Mouse (Mus musculus): ENCODE measurements around the gene Tle3.
A peak's percentile ranks its signal among the peaks of the same experiment; 100 is the strongest.

The Tle3 gene

GRCm38 (mm10) chr9:61358933-61359332, 13.2 kb upstream of the Tle3 start:
- DNase-seq (ENCODE audit: low spot score) = no peak

GRCm38 (mm10) chr9:61359741-61360140, 12.4 kb upstream of the Tle3 start:
- no peak for DNase-seq (ENCODE audit: low spot score)

- DNase-seq (ENCODE audit: low spot score) = no peak
Observed at GRCm38 (mm10) chr9:61360163-61360562, 12.0 kb upstream of the Tle3 start.

- DNase-seq (ENCODE audit: low spot score) = no peak
Observed at GRCm38 (mm10) chr9:61360727-61361631, 11.2 kb upstream of the Tle3 start.

GRCm38 (mm10) chr9:61363194-61363593, 9.0 kb upstream of the Tle3 start:
- no peak for DNase-seq (ENCODE audit: low spot score)

- no peak for DNase-seq (ENCODE audit: low spot score)
Observed at GRCm38 (mm10) chr9:61366108-61366507, 6.1 kb upstream of the Tle3 start.

- no peak for DNase-seq (ENCODE audit: low spot score)
Observed at GRCm38 (mm10) chr9:61367156-61367555, 5.0 kb upstream of the Tle3 start.

GRCm38 (mm10) chr9:61367857-61368566, 4.2 kb upstream of the Tle3 start:
- no peak for DNase-seq (ENCODE audit: low spot score)

- DNase-seq (ENCODE audit: low spot score) = no peak
Observed at GRCm38 (mm10) chr9:61368567-61369240, 3.5 kb upstream of the Tle3 start.

GRCm38 (mm10) chr9:61369316-61370273, 2.6 kb upstream of the Tle3 start:
- DNase-seq (ENCODE audit: low spot score) = no peak

- peak; percentile 90 for DNase-seq (ENCODE audit: low spot score)
Observed at GRCm38 (mm10) chr9:61370454-61370888, 1.7 kb upstream of the Tle3 start.

GRCm38 (mm10) chr9:61370889-61371754, 1.0 kb upstream of the Tle3 start:
- DNase-seq (ENCODE audit: low spot score) = peak; percentile 44

GRCm38 (mm10) chr9:61372510-61372975, 377 bp downstream of the Tle3 start:
- DNase-seq (ENCODE audit: low spot score) = no peak

- DNase-seq (ENCODE audit: low spot score) = no peak
Observed at GRCm38 (mm10) chr9:61372976-61373633, 939 bp downstream of the Tle3 start.

- DNase-seq (ENCODE audit: low spot score) = no peak
Observed at GRCm38 (mm10) chr9:61373634-61373941, 1.4 kb downstream of the Tle3 start.

- DNase-seq (ENCODE audit: low spot score) = no peak
Observed at GRCm38 (mm10) chr9:61373942-61374900, 2.1 kb downstream of the Tle3 start.

GRCm38 (mm10) chr9:61375002-61375401, 2.8 kb downstream of the Tle3 start:
- DNase-seq (ENCODE audit: low spot score) = no peak

GRCm38 (mm10) chr9:61375802-61376561, 3.8 kb downstream of the Tle3 start:
- DNase-seq (ENCODE audit: low spot score) = no peak

All from spleen, adult 12 weeks (tissue).